Mouse (Mus musculus) cerebellum, adult 2 months (tissue): ENCODE measurements around the gene Cc2d1a.

Source experiments
- CTCF ChIP-seq: fragments of 200-500 bp; IDR thresholded peaks from 2 replicates; pipeline ENCODE4 v1.5.1; 2011; ENCODE audit warnings: low read depth, mild to moderate bottlenecking, control low read depth, low read length, moderate library complexity, borderline replicate concordance; ENCODE audit not compliant: insufficient read depth
- POLR2A ChIP-seq: fragments of 200-500 bp; IDR thresholded peaks from 2 replicates; pipeline ENCODE4 v1.6.1; 2011; ENCODE audit warnings: low read length, control low read depth, borderline replicate concordance; ENCODE audit not compliant: insufficient read depth

GRCm38 (mm10) chr8:84101476-84102270 lies 46.1 kb downstream of the Cc2d1a start:
- no peak for TF ChIP-seq CTCF
- no peak for TF ChIP-seq POLR2A
